Comparison of ENCODE assay signal across 22 mouse cellular contexts in the genomic region with DNA sequence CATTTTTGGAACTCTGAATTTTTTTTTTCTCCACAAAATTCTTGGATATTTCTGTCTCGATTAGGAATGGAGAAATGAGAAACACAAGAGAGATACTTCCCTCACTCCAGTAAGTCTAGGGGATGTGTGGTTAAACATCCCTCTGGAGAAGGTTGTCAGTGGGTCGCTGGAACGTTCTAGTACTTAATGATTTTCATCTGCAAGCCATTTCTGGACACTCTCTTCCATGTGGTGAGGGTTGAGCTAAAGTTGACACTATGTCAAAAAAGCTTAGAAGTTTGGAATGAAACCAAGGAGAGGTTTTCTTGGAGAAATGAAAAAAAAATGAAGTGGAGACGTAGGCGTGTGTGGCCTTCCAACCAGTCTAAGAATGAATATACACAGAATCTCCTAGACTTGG.
"Had no signal": no experiment of that assay in that cellular context is flagged by ENCODE, and none has a peak within 500 bp of the region (broad histone marks: within the 10 kb centered on the region; RNA-seq: fewer than 3 reads in every experiment).

No protein-coding gene starts in this region.

- ATAC-seq: intestine, postnatal 0 days; liver, embryonic 12.5 days had no signal

- H3K36me3 ChIP-seq: limb, embryonic 12.5 days; liver, embryonic 12.5 days; liver, embryonic 15.5 days; neural tube, embryonic 12.5 days; neural tube, embryonic 15.5 days had no signal

- DNase-seq: kidney, adult 2 months; kidney, postnatal 25 days; layer of hippocampus, adult 9-11 months; liver; lung, adult 18-20 months; midbrain, embryonic 14.5 days; right cerebral cortex, adult 18-20 months; right cerebral cortex, postnatal 14 days; right cerebral cortex, postnatal 4 days; thymus, adult 2 months; thymus, postnatal 14 days; thymus, postnatal 4 days had no signal

- H3K27ac ChIP-seq: kidney, postnatal 0 days; layer of hippocampus, adult 2 months; limb, embryonic 12.5 days; liver, embryonic 12.5 days; liver, embryonic 15.5 days; neural tube, embryonic 12.5 days; neural tube, embryonic 15.5 days; stomach, postnatal 0 days had no signal

- H3K9me3 ChIP-seq: limb, embryonic 12.5 days; liver, embryonic 12.5 days; liver, embryonic 15.5 days; neural tube, embryonic 12.5 days; neural tube, embryonic 15.5 days had no signal

- H3K9ac ChIP-seq: limb, embryonic 12.5 days; liver, embryonic 12.5 days; liver, embryonic 15.5 days; neural tube, embryonic 12.5 days; neural tube, embryonic 15.5 days had no signal

- H3K4me3 ChIP-seq: layer of hippocampus, adult 2 months; limb, embryonic 12.5 days; liver, embryonic 12.5 days; liver, embryonic 15.5 days; neural tube, embryonic 12.5 days; neural tube, embryonic 15.5 days had no signal

- H3K4me2 ChIP-seq: limb, embryonic 12.5 days; liver, embryonic 12.5 days; liver, embryonic 15.5 days; midbrain, embryonic 11.5 days; neural tube, embryonic 12.5 days; neural tube, embryonic 15.5 days had no signal

- H3K27me3 ChIP-seq: limb, embryonic 12.5 days; liver, embryonic 12.5 days; liver, embryonic 15.5 days; neural tube, embryonic 12.5 days; neural tube, embryonic 15.5 days had no signal

- H3K4me1 ChIP-seq: limb, embryonic 12.5 days; liver, embryonic 12.5 days; liver, embryonic 15.5 days; neural tube, embryonic 12.5 days; neural tube, embryonic 15.5 days had no signal
